Mouse (Mus musculus) liver, embryonic 16.5 days (tissue): ENCODE measurements around the gene Rgs13. TPM values are rescaled to one million over a fixed set of nuclear protein-coding genes. Genes with fewer than 3 reads are reported as not detected.

Experiments
- ATAC-seq: fragments of 200-750 bp; cut with Nextera tagmentation; 2 replicates; pipeline ENCODE4 v1.8.0; 2017; ENCODE audit warnings: low read depth, mild to moderate bottlenecking, moderate number of reproducible peaks, moderate library complexity
- H3K27ac ChIP-seq: fragments of 300-500 bp; sonication (generic); 2 replicates; pipeline ENCODE4 v1.5.1; 2014; ENCODE audit warnings: mild to moderate bottlenecking, low read length
- H3K27me3 ChIP-seq: fragments of 300-500 bp; sonication (generic); 2 replicates; pipeline ENCODE4 v1.6.1; 2014; ENCODE audit warnings: low read depth, low read length, mixed read lengths; ENCODE audit not compliant: control insufficient read depth, insufficient read depth
- H3K36me3 ChIP-seq: fragments of 300-500 bp; sonication (generic); 2 replicates; pipeline ENCODE4 v1.6.1; 2014; ENCODE audit warnings: mild to moderate bottlenecking; ENCODE audit not compliant: control insufficient read depth, insufficient read depth
- H3K4me1 ChIP-seq: fragments of 300-500 bp; sonication (generic); 2 replicates; pipeline ENCODE4 v1.6.1; 2014; ENCODE audit warnings: low read depth, low read length, mixed read lengths; ENCODE audit not compliant: control insufficient read depth
- H3K4me2 ChIP-seq: fragments of 300-500 bp; sonication (generic); 2 replicates; pipeline ENCODE4 v1.6.1; 2014; ENCODE audit warnings: low read depth, low read length, mixed read lengths
- H3K4me3 ChIP-seq: fragments of 300-500 bp; sonication (generic); 2 replicates; pipeline ENCODE4 v1.5.1; 2014; ENCODE audit warnings: low read depth, mild to moderate bottlenecking, low read length
- H3K9ac ChIP-seq: fragments of 300-500 bp; sonication (generic); 2 replicates; pipeline ENCODE4 v1.6.1; 2014; ENCODE audit warnings: low read depth, low read length
- H3K9me3 ChIP-seq: fragments of 300-500 bp; sonication (generic); replicated peaks from 2 replicates; pipeline ENCODE4 v1.6.1; 2016; ENCODE audit warnings: low read length; ENCODE audit not compliant: control insufficient read depth
- WGBS: fragments of 180-500 bp; shearing (Covaris S2); extraction: QIAGEN DNeasy Blood & Tissue Kit; methylation state at CpG from one replicate; pipeline ENCODE4 v1.1.7; 2014; ENCODE audit not compliant: insufficient replicate concordance; 5-methylcytosine and 5-hydroxymethylcytosine counted together
- polyA plus RNA-seq: library from polyadenylated mRNA; unstranded; fragments of >200 nt; fragmentation: Nextera tagmentation; extraction: Ambion mirVana; gene quantifications from 2 replicates; pipeline ENCODE4 v1.2.1, GENCODE M21; 2015

The Rgs13 gene
- 0.06 TPM in 1 of 2 replicates, not detected in the other for polyA plus RNA-seq

- Histone ChIP-seq H3K36me3 (no peaks in the 10 kb centered on the region), H3K4me1 (no peaks in the 10 kb centered on the region), H3K9ac (no peak within 1 kb of the TSS), H3K9me3 (no peaks in the 10 kb centered on the region), H3K4me2 (no peak within 1 kb of the TSS), H3K27me3 (no peaks in the 10 kb centered on the region), H3K27ac (no peak within 1 kb of the TSS), H3K4me3 (no peak within 1 kb of the TSS)
- ATAC-seq = no peak
- WGBS = 49% methylated on average over 5 of the region's 5 CpGs
These were observed at the start of gene Rgs13 for GRCm38 (mm10) chr1:144177166-144177565. Rgs13 (minus strand) TSS chr1:144177372.

- Histone ChIP-seq H3K4me3 (no peak overlapping the region), H3K27me3 (no peaks in the 10 kb centered on the region), H3K4me2 (no peak overlapping the region), H3K4me1 (no peaks in the 10 kb centered on the region), H3K27ac (no peak overlapping the region), H3K9me3 (no peaks in the 10 kb centered on the region), H3K9ac (no peak overlapping the region), H3K36me3 (no peaks in the 10 kb centered on the region)
- ATAC-seq = no peak
These were observed 38.1 kb upstream of the Rgs13 start for GRCm38 (mm10) chr1:144215230-144215629.

- 52% methylated on average over 3 of the region's 3 CpGs for WGBS
- H3K4me1 ChIP-seq = no peaks in the 10 kb centered on the region
These were observed 33.7 kb upstream of the Rgs13 start for GRCm38 (mm10) chr1:144210912-144211311.

GRCm38 (mm10) chr1:144206281-144207061 is 29.3 kb upstream of the Rgs13 start:
- Histone ChIP-seq H3K27me3 (no peaks in the 10 kb centered on the region), H3K9me3 (no peaks in the 10 kb centered on the region), H3K9ac (no peak overlapping the region), H3K4me1 (no peaks in the 10 kb centered on the region), H3K4me2 (no peak overlapping the region), H3K4me3 (no peak overlapping the region), H3K27ac (no peak overlapping the region), H3K36me3 (no peaks in the 10 kb centered on the region)
- no peak for ATAC-seq
- 55% methylated on average over 7 of the region's 7 CpGs for WGBS

More at GRCm38 (mm10) chr1:144210912-144211311, 33.7 kb upstream of the Rgs13 start:
- H3K4me2 ChIP-seq = no peak overlapping the region
- no peak overlapping the region for H3K9ac ChIP-seq
- no peak overlapping the region for H3K27ac ChIP-seq
- H3K36me3 ChIP-seq = no peaks in the 10 kb centered on the region
- no peak overlapping the region for H3K4me3 ChIP-seq
- no peak for ATAC-seq
- H3K27me3 ChIP-seq = no peaks in the 10 kb centered on the region
- H3K9me3 ChIP-seq = no peaks in the 10 kb centered on the region

DNA sequence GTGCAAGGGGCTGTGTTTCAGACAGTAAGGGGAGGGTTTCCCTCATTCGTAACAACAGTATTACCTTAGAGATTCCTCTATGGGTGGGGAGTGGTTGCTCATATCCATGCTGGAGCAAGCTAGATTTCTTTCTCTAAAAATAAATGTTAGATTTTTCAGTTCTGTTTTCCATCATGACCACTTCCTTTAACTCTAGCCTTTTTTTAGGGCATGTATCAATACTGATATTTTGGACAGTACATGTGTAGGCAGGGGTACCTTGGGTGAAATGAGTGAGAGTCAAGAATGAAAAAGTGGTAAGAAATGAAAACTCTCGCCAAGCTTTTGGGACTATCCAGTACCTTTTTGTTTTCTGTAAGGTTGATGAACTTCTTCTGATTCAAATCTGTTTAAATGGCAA is 27.6 kb upstream of the Rgs13 start:
- H3K9ac ChIP-seq = no peak overlapping the region
- H3K27me3 ChIP-seq = no peaks in the 10 kb centered on the region
- no peak overlapping the region for H3K4me3 ChIP-seq
- no peak overlapping the region for H3K4me2 ChIP-seq
- 58% methylated on average over 2 of the region's 2 CpGs for WGBS
- ATAC-seq = no peak
- no peak overlapping the region for H3K27ac ChIP-seq
- H3K36me3 ChIP-seq = no peaks in the 10 kb centered on the region
- H3K9me3 ChIP-seq = no peaks in the 10 kb centered on the region
- H3K4me1 ChIP-seq = no peaks in the 10 kb centered on the region

GRCm38 (mm10) chr1:144202939-144203338 is 25.8 kb upstream of the Rgs13 start:
- no peaks in the 10 kb centered on the region for H3K36me3 ChIP-seq
- no peak for ATAC-seq
- H3K27ac ChIP-seq = no peak overlapping the region
- H3K4me2 ChIP-seq = no peak overlapping the region
- H3K9me3 ChIP-seq = no peaks in the 10 kb centered on the region
- 28% methylated on average over 4 of the region's 4 CpGs for WGBS
- H3K4me3 ChIP-seq = no peak overlapping the region
- no peaks in the 10 kb centered on the region for H3K27me3 ChIP-seq
- no peaks in the 10 kb centered on the region for H3K4me1 ChIP-seq
- no peak overlapping the region for H3K9ac ChIP-seq

DNA sequence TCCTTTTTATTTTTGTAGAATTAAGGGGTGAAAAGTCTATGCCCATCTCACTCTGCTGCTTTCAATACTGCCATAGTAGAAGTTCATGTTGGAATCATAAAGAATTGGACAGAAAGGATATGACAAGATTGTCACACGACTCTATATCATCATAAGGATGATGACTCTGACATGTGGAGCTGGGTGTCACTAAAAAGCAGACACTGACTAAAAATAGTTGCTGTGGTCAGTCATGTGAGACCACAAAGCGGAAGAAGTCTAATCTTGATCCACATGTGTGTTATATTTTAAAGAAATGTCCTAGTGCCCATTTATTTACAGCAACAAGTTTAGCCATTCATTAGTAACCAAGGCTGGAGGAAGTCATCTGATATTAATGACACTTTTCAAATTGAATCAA is 23.3 kb upstream of the Rgs13 start:
- no peaks in the 10 kb centered on the region for H3K9me3 ChIP-seq
- H3K36me3 ChIP-seq = no peaks in the 10 kb centered on the region
- no peak for ATAC-seq
- H3K27ac ChIP-seq = no peak overlapping the region
- H3K4me2 ChIP-seq = no peak overlapping the region
- H3K27me3 ChIP-seq = no peaks in the 10 kb centered on the region
- H3K9ac ChIP-seq = no peak overlapping the region
- WGBS = 11% methylated on average over 2 of the region's 2 CpGs
- H3K4me3 ChIP-seq = no peak overlapping the region
- no peaks in the 10 kb centered on the region for H3K4me1 ChIP-seq

DNA sequence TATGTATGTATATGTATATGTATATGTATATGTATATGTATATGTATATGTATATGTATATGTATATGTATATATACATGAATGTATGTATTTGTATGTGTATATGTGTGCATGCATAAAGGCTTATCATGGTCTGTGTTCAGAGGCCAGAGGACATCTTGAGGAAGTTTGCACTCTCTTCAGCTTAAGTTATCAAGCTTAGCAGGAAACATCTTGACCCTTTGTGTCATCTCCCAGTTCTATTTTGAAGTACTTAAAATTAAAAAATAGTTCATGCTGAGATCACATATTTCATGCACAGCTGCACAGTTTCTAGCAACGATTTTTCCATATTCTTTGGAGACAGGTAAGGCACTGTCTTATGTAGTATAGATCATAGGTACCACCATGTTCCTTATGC is 22.4 kb upstream of the Rgs13 start:
- Histone ChIP-seq H3K36me3 (no peaks in the 10 kb centered on the region), H3K9me3 (no peaks in the 10 kb centered on the region), H3K27ac (no peak overlapping the region), H3K4me3 (no peak overlapping the region), H3K4me2 (no peak overlapping the region), H3K27me3 (no peaks in the 10 kb centered on the region), H3K9ac (no peak overlapping the region), H3K4me1 (no peaks in the 10 kb centered on the region)
- WGBS = 5% methylated on average over 1 of the region's 1 CpGs
- no peak for ATAC-seq

DNA sequence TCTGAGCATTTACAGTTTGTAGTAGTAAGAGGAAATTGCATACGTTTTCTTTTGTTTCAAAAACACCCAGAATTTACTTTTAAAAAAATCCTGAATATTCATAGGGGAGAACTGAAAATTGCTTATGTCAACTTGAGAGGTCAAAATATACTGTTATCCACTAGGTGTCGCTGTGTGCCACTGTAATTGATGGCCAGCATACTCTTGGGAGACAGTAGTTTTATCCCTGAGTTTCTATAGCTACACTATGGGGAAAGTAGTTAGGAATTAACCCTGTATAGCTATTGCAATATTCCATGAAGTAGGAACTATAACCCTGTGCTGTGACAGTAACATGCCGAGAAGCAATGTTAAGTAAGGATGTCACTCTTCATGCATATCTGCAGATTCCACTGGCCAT is 20.5 kb upstream of the Rgs13 start:
- H3K4me2 ChIP-seq = no peak overlapping the region
- H3K9me3 ChIP-seq = no peaks in the 10 kb centered on the region
- no peak overlapping the region for H3K4me3 ChIP-seq
- 21% methylated on average over 3 of the region's 3 CpGs for WGBS
- no peaks in the 10 kb centered on the region for H3K4me1 ChIP-seq
- H3K36me3 ChIP-seq = no peaks in the 10 kb centered on the region
- no peak for ATAC-seq
- H3K27ac ChIP-seq = no peak overlapping the region
- no peak overlapping the region for H3K9ac ChIP-seq
- H3K27me3 ChIP-seq = no peaks in the 10 kb centered on the region
